Mouse (Mus musculus) kidney, embryonic 16.5 days (tissue): ENCODE data around the gene Tpm1. TPM values are rescaled to one million over a fixed set of nuclear protein-coding genes. Genes with fewer than 3 reads are reported as not detected.

Experiments used
- ATAC-seq: fragments of 200-750 bp; cut with Nextera tagmentation; 2 replicates; pipeline ENCODE4 v1.8.0; 2017; ENCODE audit warnings: moderate TSS enrichment; ENCODE audit not compliant: low FRiP score, low TSS enrichment
- H3K27ac ChIP-seq: fragments of 300-500 bp; sonication (generic); 2 replicates; pipeline ENCODE4 v1.5.1; 2014; ENCODE audit warnings: low read length
- H3K27me3 ChIP-seq: fragments of 300-500 bp; sonication (generic); 2 replicates; pipeline ENCODE4 v1.6.1; 2014; ENCODE audit warnings: low read length, control low read depth, mixed read lengths; ENCODE audit not compliant: insufficient read depth
- H3K36me3 ChIP-seq: fragments of 300-500 bp; sonication (generic); 2 replicates; pipeline ENCODE4 v1.6.1; 2014; ENCODE audit warnings: low read length, control low read depth, mixed read lengths; ENCODE audit not compliant: insufficient read depth
- H3K4me1 ChIP-seq: fragments of 300-500 bp; sonication (generic); 2 replicates; pipeline ENCODE4 v1.6.1; 2014; ENCODE audit warnings: low read length, control low read depth, mixed read lengths; ENCODE audit not compliant: insufficient read depth
- H3K4me2 ChIP-seq: fragments of 300-500 bp; sonication (generic); replicated peaks from 2 replicates; pipeline ENCODE4 v1.6.1; 2014; ENCODE audit warnings: low read depth, low read length
- H3K4me3 ChIP-seq: fragments of 300-500 bp; sonication (generic); 2 replicates; pipeline ENCODE4 v1.5.1; 2014; ENCODE audit warnings: mild to moderate bottlenecking, low read length
- H3K9ac ChIP-seq: fragments of 300-500 bp; sonication (generic); replicated peaks from 2 replicates; pipeline ENCODE4 v1.6.1; 2014; ENCODE audit warnings: low read length
- H3K9me3 ChIP-seq: fragments of 300-500 bp; sonication (generic); 2 replicates; pipeline ENCODE4 v1.6.1; 2016; ENCODE audit warnings: low read length, control low read depth
- WGBS: fragments of 180-500 bp; shearing (Covaris S2); extraction: QIAGEN DNeasy Blood & Tissue Kit; methylation state at CpG from one replicate; pipeline ENCODE4 v1.1.7; 2014; 5-methylcytosine and 5-hydroxymethylcytosine counted together
- polyA plus RNA-seq: library from polyadenylated mRNA; unstranded; fragments of >200 nt; fragmentation: Nextera tagmentation; extraction: Ambion mirVana; gene quantifications from 2 replicates; pipeline ENCODE4 v1.2.1, GENCODE M21; 2015

The Tpm1 gene
- polyA plus RNA-seq, 1 experiment from 2014 or later = 635 TPM

GRCm38 (mm10) chr9:67028929-67029328, 20.3 kb downstream of the Tpm1 start:
- Histone ChIP-seq H3K4me3 (no peak overlapping the region), H3K4me1 (no peaks in the 10 kb centered on the region), H3K36me3 (peaks cover 75% of the 10 kb centered on the region), H3K9ac (no peak overlapping the region), H3K9me3 (no peaks in the 10 kb centered on the region), H3K4me2 (no peak overlapping the region), H3K27ac (no peak overlapping the region), H3K27me3 (no peaks in the 10 kb centered on the region)
- WGBS = 77% methylated on average over 4 of the region's 4 CpGs
- ATAC-seq = no peak

DNA sequence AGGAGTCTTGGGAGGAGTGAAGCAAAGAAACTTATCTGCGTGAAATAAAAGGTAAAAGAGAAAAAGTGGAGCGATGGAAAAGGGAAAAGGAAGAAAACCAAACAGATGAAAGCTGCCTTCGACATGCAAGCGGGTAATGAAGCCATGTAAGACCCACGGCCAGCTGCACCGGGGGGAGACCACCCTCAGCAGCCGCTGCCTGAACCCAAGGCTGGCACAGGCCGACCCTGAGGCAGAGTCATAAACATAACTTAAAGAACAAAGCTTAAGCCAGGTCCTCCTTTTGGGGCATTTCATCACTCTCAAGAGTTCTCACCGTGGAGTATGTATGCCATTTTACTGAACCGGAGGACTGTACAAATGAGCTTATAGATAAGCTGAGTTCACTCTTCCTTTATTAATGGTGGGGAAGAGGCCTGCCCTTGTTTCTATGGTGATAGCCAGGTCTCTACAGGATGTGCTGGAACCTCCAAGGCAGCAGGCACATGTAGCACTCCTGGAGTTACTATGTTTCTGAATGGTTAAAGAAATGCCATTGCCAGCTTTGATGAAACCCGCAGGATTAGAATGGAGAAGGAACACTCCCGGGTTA, 21.0 kb downstream of the Tpm1 start:
- H3K4me1 ChIP-seq = no peaks in the 10 kb centered on the region
- 89% methylated on average over 12 of the region's 12 CpGs for WGBS
- H3K36me3 ChIP-seq = peaks cover 74% of the 10 kb centered on the region
- H3K9me3 ChIP-seq = no peaks in the 10 kb centered on the region
- H3K27ac ChIP-seq = no peak overlapping the region
- ATAC-seq = no peak
- H3K27me3 ChIP-seq = no peaks in the 10 kb centered on the region
- no peak overlapping the region for H3K9ac ChIP-seq
- H3K4me2 ChIP-seq = no peak overlapping the region
- no peak overlapping the region for H3K4me3 ChIP-seq

- 92% methylated on average over 7 of the region's 7 CpGs for WGBS
- Histone ChIP-seq H3K4me3 (no peak overlapping the region), H3K9me3 (no peaks in the 10 kb centered on the region), H3K4me2 (no peak overlapping the region), H3K36me3 (peaks cover 74% of the 10 kb centered on the region), H3K9ac (no peak overlapping the region), H3K27ac (no peak overlapping the region), H3K27me3 (no peaks in the 10 kb centered on the region), H3K4me1 (no peaks in the 10 kb centered on the region)
- no peak for ATAC-seq
Measured at GRCm38 (mm10) chr9:67026890-67027289, 22.3 kb downstream of the Tpm1 start.

DNA sequence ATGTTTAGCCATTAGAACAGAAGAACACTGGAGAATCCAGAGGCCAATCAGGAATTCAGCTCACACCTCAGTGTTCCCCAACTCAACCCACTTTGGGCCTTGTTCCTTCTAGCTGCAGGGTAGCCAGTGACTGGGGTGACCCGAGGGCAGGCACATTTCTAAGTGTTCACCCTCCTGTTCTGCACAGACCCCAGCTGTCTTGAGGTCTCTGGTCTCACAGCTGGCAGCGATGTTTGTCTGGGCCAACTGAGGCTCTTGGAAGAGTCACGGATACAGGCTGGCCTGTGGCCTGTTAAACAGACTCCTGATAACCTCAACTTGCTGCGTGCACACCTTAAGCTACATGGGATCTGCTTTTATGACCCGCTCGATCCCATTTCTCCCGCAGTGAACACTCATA, 23.1 kb downstream of the Tpm1 start:
- Histone ChIP-seq H3K27me3 (no peaks in the 10 kb centered on the region), H3K27ac (no peak overlapping the region), H3K9ac (no peak overlapping the region), H3K4me3 (no peak overlapping the region), H3K9me3 (no peaks in the 10 kb centered on the region), H3K36me3 (peaks cover 78% of the 10 kb centered on the region), H3K4me2 (no peak overlapping the region), H3K4me1 (no peaks in the 10 kb centered on the region)
- no peak for ATAC-seq
- WGBS = 92% methylated on average over 7 of the region's 7 CpGs

GRCm38 (mm10) chr9:67024889-67025692, 24.1 kb downstream of the Tpm1 start:
- WGBS = 79% methylated on average over 17 of the region's 17 CpGs
- peaks cover 68% of the 10 kb centered on the region for H3K36me3 ChIP-seq

DNA sequence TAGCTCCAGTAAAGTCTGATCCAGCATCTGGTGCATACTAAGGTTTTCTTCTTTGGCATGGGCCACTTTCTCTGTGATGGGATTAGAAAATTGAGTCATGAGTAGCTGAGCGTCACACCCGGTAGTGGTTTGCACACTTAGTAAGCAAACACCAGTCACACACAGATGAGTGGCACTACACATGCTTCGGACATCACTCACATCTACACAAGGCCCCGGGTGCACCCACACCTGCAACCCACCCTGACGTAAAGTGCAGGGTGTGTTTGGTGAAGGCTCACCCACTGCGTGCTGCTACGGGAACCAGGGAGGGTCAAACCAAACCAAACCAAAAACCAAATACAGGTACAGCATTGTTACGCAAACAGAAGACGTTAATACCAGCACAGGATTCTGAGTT, 25.8 kb downstream of the Tpm1 start:
- Histone ChIP-seq H3K4me1 (no peaks in the 10 kb centered on the region), H3K36me3 (peaks cover 55% of the 10 kb centered on the region), H3K9me3 (no peaks in the 10 kb centered on the region), H3K27me3 (no peaks in the 10 kb centered on the region), H3K9ac (no peak overlapping the region), H3K4me3 (no peak overlapping the region), H3K4me2 (no peak overlapping the region), H3K27ac (no peak overlapping the region)
- WGBS = 96% methylated on average over 9 of the region's 9 CpGs
- no peak for ATAC-seq

More at GRCm38 (mm10) chr9:67024889-67025692, 24.1 kb downstream of the Tpm1 start:
- Histone ChIP-seq H3K9me3 (no peaks in the 10 kb centered on the region), H3K4me3 (no peak overlapping the region), H3K4me1 (no peaks in the 10 kb centered on the region), H3K27me3 (no peaks in the 10 kb centered on the region), H3K4me2 (no peak overlapping the region), H3K9ac (no peak overlapping the region), H3K27ac (no peak overlapping the region)
- no peak; the same call in 1 of the 2 replicates for ATAC-seq

DNA sequence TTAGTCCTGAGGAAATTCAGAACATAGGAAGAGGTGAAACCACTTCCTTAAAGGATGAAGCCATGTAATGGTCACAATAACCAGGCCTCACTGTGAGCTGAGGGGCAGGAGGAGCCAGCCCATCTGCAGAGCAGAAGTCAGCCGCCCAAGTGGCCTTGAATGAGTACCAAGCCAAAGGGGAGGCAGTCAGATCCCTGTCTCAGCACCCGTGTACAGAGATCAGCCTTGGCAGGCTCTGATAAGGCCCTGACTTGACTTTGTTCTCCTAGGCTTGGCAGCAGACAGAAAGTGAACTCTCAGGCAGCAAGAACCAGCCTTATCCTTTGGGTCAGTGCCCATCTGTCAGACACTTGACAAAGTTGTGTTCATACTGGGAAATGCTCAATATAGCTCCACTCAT, 29.1 kb downstream of the Tpm1 start:
- H3K4me2 ChIP-seq = no peak overlapping the region
- H3K27me3 ChIP-seq = no peaks in the 10 kb centered on the region
- H3K4me1 ChIP-seq = no peaks in the 10 kb centered on the region
- no peak overlapping the region for H3K9ac ChIP-seq
- peaks cover 34% of the 10 kb centered on the region for H3K36me3 ChIP-seq
- H3K27ac ChIP-seq = no peak overlapping the region
- H3K4me3 ChIP-seq = no peak overlapping the region
- WGBS = 64% methylated on average over 2 of the region's 2 CpGs
- no peaks in the 10 kb centered on the region for H3K9me3 ChIP-seq
- ATAC-seq = no peak

DNA sequence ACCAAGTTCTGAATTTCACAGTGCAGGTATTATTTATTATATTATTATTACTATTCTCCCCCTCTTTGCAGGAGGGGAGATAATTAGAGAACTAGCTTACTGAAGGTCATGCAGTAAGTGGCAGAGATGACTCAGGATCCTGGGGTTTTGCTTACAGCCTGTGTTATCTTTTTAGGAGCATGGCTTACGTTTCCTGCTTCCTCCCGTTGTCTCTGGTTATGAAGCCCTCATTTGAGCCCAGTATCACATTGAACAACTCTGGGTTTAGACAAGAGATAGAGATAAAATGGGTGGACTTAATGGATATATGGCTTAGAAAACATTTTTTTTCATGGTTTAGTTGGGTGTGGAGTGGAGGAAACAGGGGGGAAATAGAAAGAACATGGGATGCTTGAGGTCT, 35.7 kb downstream of the Tpm1 start:
- H3K9me3 ChIP-seq = no peaks in the 10 kb centered on the region
- H3K4me1 ChIP-seq = peaks cover 11% of the 10 kb centered on the region
- no peak overlapping the region for H3K4me2 ChIP-seq
- WGBS = 37% methylated on average over 2 of the region's 2 CpGs
- no peak overlapping the region for H3K9ac ChIP-seq
- H3K4me3 ChIP-seq = no peak overlapping the region
- no peak overlapping the region for H3K27ac ChIP-seq
- H3K27me3 ChIP-seq = no peaks in the 10 kb centered on the region
- no peak for ATAC-seq
- H3K36me3 ChIP-seq = no peaks in the 10 kb centered on the region

GRCm38 (mm10) chr9:67012470-67012869, 36.7 kb downstream of the Tpm1 start:
- peaks cover 15% of the 10 kb centered on the region for H3K4me1 ChIP-seq
- H3K4me2 ChIP-seq = no peak overlapping the region
- H3K9ac ChIP-seq = no peak overlapping the region
- H3K4me3 ChIP-seq = no peak overlapping the region
- 27% methylated on average over 3 of the region's 3 CpGs for WGBS
- 0 out of 2 replicates have a peak overlapping the region, but pooled peaks have one; percentile 16 for H3K27ac ChIP-seq
- no peaks in the 10 kb centered on the region for H3K9me3 ChIP-seq
- H3K36me3 ChIP-seq = no peaks in the 10 kb centered on the region
- 0 out of 2 replicates have a peak, but pooled peaks have one; percentile 31 for ATAC-seq
- H3K27me3 ChIP-seq = no peaks in the 10 kb centered on the region

- no peak overlapping the region for H3K9ac ChIP-seq
- H3K36me3 ChIP-seq = no peaks in the 10 kb centered on the region
- no peaks in the 10 kb centered on the region for H3K27me3 ChIP-seq
- H3K4me1 ChIP-seq = peaks cover 15% of the 10 kb centered on the region
- WGBS = 54% methylated on average over 9 of the region's 9 CpGs
- H3K4me3 ChIP-seq = no peak overlapping the region
- no peak for ATAC-seq
- H3K9me3 ChIP-seq = no peaks in the 10 kb centered on the region
- no peak overlapping the region for H3K27ac ChIP-seq
- no peak overlapping the region for H3K4me2 ChIP-seq
Measured at GRCm38 (mm10) chr9:67011483-67011882, 37.7 kb downstream of the Tpm1 start.
